Mouse (Mus musculus) E14TG2a.4 (cell line): ENCODE data around the gene Glg1.

Experiments
- CTCF ChIP-seq: conservative IDR thresholded peaks from 2 replicates; pipeline ENCODE4 v1.5.1; 2014; ENCODE audit warnings: low read length
- POU5F1 ChIP-seq: IDR thresholded peaks from 2 replicates; pipeline ENCODE4 v1.6.1; 2014; ENCODE audit warnings: low read length, borderline replicate concordance

- TF ChIP-seq CTCF (no peak), POU5F1 (no peak)
These were observed 26.6 kb upstream of the Glg1 start for GRCm38 (mm10) chr8:111285603-111286002.
